Mouse (Mus musculus): ENCODE results near the gene Ifitm6. TPM values are rescaled to one million over a fixed set of nuclear protein-coding genes. Genes with fewer than 3 reads are reported as not detected.

Ifitm6 gene
- polyA plus RNA-seq, 1 experiment from 2014 or later: 0.97 TPM

DNA sequence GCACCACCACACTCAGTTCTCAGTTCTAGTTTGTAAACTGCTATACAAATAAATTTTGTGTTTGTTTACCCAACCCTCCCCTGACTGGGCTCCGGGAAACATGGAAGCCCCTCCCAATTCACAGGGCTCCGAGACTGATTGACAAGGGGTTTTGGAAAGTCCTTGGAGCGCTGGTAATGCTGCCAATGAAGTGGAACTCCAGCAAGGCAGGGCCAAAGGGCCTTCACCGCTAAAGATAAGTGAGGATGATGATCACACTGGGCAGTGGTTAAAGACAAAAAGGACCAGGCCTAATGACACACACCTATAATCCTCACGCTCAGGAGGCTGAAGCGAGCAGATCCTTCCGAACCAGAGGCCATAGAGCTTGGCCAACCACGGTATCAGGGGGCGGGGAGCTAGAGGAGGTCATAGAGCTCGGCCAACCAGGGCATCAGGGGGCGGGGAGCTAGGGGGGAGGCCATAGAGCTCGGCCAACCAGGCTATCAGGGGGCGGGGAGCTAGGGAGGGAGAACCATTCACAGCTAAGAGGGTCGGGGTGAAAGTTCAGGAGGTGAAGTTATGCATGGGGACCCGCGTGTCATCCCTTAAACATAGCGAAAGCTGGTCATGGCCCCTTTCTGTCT, 33.4 kb upstream of the Ifitm6 start:
- Histone ChIP-seq H3K27me3 (ENCODE audit: control insufficient read depth, insufficient read depth, low read length) (no peaks in the 10 kb centered on the region; the same call in 1 of the 2 replicates), H3K4me1 (ENCODE audit: control insufficient read depth in 2 of 2, insufficient read depth in 2 of 2, low read length in 2 of 2) (peaks cover 6 to 10% of the 10 kb centered on the region in 2 experiments; a peak in 3 of 4 replicates), H3K9ac (ENCODE audit: low read length) (no peak overlapping the region), H3K27ac (replicated peaks in 1 of 2; ENCODE audit: control insufficient read depth in 1 of 2, insufficient read depth in 1 of 2, low read depth in 2 of 2, low read length in 2 of 2) (no peak overlapping the region), H3K36me3 (ENCODE audit: control insufficient read depth, insufficient read depth, low read length) (no peaks in the 10 kb centered on the region), H3K9me3 (ENCODE audit: control insufficient read depth, low read length) (0 out of 2 replicates have a peak, but pooled peaks cover 2% of the 10 kb centered on the region), H3K4me3 (ENCODE audit: control insufficient read depth in 1 of 2, insufficient read depth in 1 of 2, low read depth in 1 of 2, low read length in 2 of 2) (no peak overlapping the region), H3K4me2 (ENCODE audit: low read length) (no peak overlapping the region)
- ATAC-seq (ENCODE audit: insufficient number of reproducible peaks, insufficient read depth, low FRiP score, low read depth): no peak
- 49% methylated on average over 17 of the region's 17 CpGs for WGBS

DNA sequence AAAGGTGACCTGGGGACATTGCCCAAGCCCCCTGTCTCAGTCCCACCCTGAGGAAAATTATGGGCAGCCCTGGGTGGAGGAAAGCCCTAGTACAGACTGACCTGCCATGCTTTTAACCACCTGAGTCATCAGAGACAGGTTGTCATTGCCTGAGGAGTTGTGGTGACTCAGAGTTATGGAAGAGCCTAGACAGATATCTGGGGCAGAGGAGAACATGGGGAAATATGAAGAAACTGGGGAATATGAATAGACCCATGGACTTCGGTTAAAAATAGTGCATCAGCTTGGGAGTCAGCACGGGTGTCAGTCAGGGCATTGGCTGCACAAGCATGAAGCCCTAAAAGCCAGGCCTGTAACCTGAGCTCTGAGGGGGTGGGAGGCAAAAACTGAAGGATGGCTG, 31.6 kb upstream of the Ifitm6 start:
- no peak for ATAC-seq (ENCODE audit: insufficient number of reproducible peaks, insufficient read depth, low FRiP score, low read depth)

GRCm38 (mm10) chr7:141048226-141049218, 30.8 kb upstream of the Ifitm6 start:
- H3K9ac ChIP-seq (ENCODE audit: low read length): peak overlapping the region; percentile 58
- H3K4me1 ChIP-seq (ENCODE audit: control insufficient read depth in 2 of 2, insufficient read depth in 2 of 2, low read length in 2 of 2): peaks cover 6 to 10% of the 10 kb centered on the region in 2 experiments; a peak in 3 of 4 replicates
- WGBS: 8% methylated on average over 21 of the region's 21 CpGs

More for the DNA sequence above, 31.6 kb upstream of the Ifitm6 start:
- Histone ChIP-seq H3K36me3 (ENCODE audit: control insufficient read depth, insufficient read depth, low read length) (no peaks in the 10 kb centered on the region), H3K9me3 (ENCODE audit: control insufficient read depth, low read length) (no peaks in the 10 kb centered on the region), H3K4me2 (ENCODE audit: low read length) (no peak overlapping the region), H3K4me1 (ENCODE audit: control insufficient read depth in 2 of 2, insufficient read depth in 2 of 2, low read length in 2 of 2) (peaks cover 6 to 10% of the 10 kb centered on the region in 2 experiments; a peak in 3 of 4 replicates), H3K27ac (replicated peaks in 1 of 2; ENCODE audit: control insufficient read depth in 1 of 2, insufficient read depth in 1 of 2, low read depth in 2 of 2, low read length in 2 of 2) (no peak overlapping the region), H3K9ac (ENCODE audit: low read length) (no peak overlapping the region), H3K4me3 (ENCODE audit: control insufficient read depth in 1 of 2, insufficient read depth in 1 of 2, low read depth in 1 of 2, low read length in 2 of 2) (no peak overlapping the region), H3K27me3 (ENCODE audit: control insufficient read depth, insufficient read depth, low read length) (no peaks in the 10 kb centered on the region)
- whole genome bisulfite sequencing: 61% methylated on average over 2 of the region's 2 CpGs

DNA sequence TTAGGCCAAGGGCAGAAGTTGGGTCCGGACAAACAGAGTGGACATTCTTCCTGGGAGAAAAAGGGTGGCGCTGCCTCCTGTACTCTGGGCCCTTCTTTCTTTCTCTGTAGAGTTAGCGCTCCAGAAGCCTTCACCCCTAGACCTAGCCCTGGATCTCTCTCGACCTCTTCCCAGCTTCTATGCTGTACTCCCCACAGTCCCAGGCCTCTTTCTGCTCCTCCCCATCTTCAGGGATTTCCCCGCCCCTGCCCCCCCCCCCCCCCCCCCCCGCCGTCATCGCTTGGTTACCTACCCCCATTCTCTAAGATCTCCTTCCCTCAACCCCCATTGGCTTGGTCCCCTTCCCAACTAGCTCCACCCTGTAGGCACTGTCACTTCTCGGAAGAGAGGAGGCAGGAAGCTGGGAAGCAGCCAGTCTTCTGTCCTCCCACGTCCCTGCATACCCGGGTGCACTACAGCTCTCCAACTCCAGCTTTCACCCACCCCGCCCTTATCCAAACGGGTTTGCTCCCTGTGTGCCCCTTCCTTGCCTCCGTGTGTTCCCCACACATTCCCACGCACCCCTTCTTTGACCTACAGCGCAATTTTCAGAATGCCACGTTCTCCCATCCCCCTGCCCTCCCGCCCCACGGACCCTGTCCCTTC, 30.0 kb upstream of the Ifitm6 start:
- Histone ChIP-seq H3K9ac (ENCODE audit: low read length) (peak overlapping the region; percentile 58; the same call in 1 of the 2 replicates), H3K27ac (replicated peaks in 1 of 2; ENCODE audit: control insufficient read depth in 1 of 2, insufficient read depth in 1 of 2, low read depth in 2 of 2, low read length in 2 of 2) (peak overlapping the region; percentile 85 to 86), H3K36me3 (ENCODE audit: control insufficient read depth, insufficient read depth, low read length) (no peaks in the 10 kb centered on the region), H3K4me3 (ENCODE audit: control insufficient read depth in 1 of 2, insufficient read depth in 1 of 2, low read depth in 1 of 2, low read length in 2 of 2) (peak overlapping the region; percentile 36 to 38), H3K4me2 (ENCODE audit: low read length) (peak overlapping the region; percentile 85), H3K9me3 (ENCODE audit: control insufficient read depth, low read length) (no peaks in the 10 kb centered on the region), H3K4me1 (ENCODE audit: control insufficient read depth in 2 of 2, insufficient read depth in 2 of 2, low read length in 2 of 2) (peaks cover 6 to 10% of the 10 kb centered on the region in 2 experiments; a peak in 3 of 4 replicates), H3K27me3 (ENCODE audit: control insufficient read depth, insufficient read depth, low read length) (no peaks in the 10 kb centered on the region)
- ATAC-seq (ENCODE audit: insufficient number of reproducible peaks, insufficient read depth, low FRiP score, low read depth): peak; percentile 85
- 2% methylated on average over 14 of the region's 19 CpGs for WGBS

More at GRCm38 (mm10) chr7:141048226-141049218, 30.8 kb upstream of the Ifitm6 start:
- ATAC-seq (ENCODE audit: insufficient number of reproducible peaks, insufficient read depth, low FRiP score, low read depth): peak; percentile 84
- Histone ChIP-seq H3K4me2 (ENCODE audit: low read length) (peak overlapping the region; percentile 85), H3K9me3 (ENCODE audit: control insufficient read depth, low read length) (no peaks in the 10 kb centered on the region), H3K27ac (replicated peaks in 1 of 2; ENCODE audit: control insufficient read depth in 1 of 2, insufficient read depth in 1 of 2, low read depth in 2 of 2, low read length in 2 of 2) (peak overlapping the region; percentile 77 to 86), H3K27me3 (ENCODE audit: control insufficient read depth, insufficient read depth, low read length) (no peaks in the 10 kb centered on the region), H3K4me3 (ENCODE audit: control insufficient read depth in 1 of 2, insufficient read depth in 1 of 2, low read depth in 1 of 2, low read length in 2 of 2) (peak overlapping the region; percentile 36 to 38), H3K36me3 (ENCODE audit: control insufficient read depth, insufficient read depth, low read length) (no peaks in the 10 kb centered on the region)

- H3K27ac ChIP-seq (replicated peaks in 1 of 2; ENCODE audit: control insufficient read depth in 1 of 2, insufficient read depth in 1 of 2, low read depth in 2 of 2, low read length in 2 of 2): peak overlapping the region; percentile 71 to 85
- H3K9me3 ChIP-seq (ENCODE audit: control insufficient read depth, low read length): no peaks in the 10 kb centered on the region
- H3K36me3 ChIP-seq (ENCODE audit: control insufficient read depth, insufficient read depth, low read length): no peaks in the 10 kb centered on the region
- no peak overlapping the region for H3K9ac ChIP-seq (ENCODE audit: low read length)
- no peak overlapping the region for H3K4me3 ChIP-seq (ENCODE audit: control insufficient read depth in 1 of 2, insufficient read depth in 1 of 2, low read depth in 1 of 2, low read length in 2 of 2)
- H3K4me1 ChIP-seq (ENCODE audit: control insufficient read depth in 2 of 2, insufficient read depth in 2 of 2, low read length in 2 of 2): peaks cover 6 to 10% of the 10 kb centered on the region in 2 experiments; a peak in 3 of 4 replicates
- WGBS: 53% methylated on average over 6 of the region's 6 CpGs
- H3K27me3 ChIP-seq (ENCODE audit: control insufficient read depth, insufficient read depth, low read length): no peaks in the 10 kb centered on the region
- no peak for ATAC-seq (ENCODE audit: insufficient number of reproducible peaks, insufficient read depth, low FRiP score, low read depth)
- H3K4me2 ChIP-seq (ENCODE audit: low read length): peak overlapping the region; percentile 85; the same call in 1 of the 2 replicates
Observed at GRCm38 (mm10) chr7:141046931-141047580, 29.3 kb upstream of the Ifitm6 start.

- H3K9ac ChIP-seq (ENCODE audit: low read length): no peak overlapping the region
- peaks cover 8 to 11% of the 10 kb centered on the region in 2 experiments for H3K4me1 ChIP-seq (ENCODE audit: control insufficient read depth in 2 of 2, insufficient read depth in 2 of 2, low read length in 2 of 2)
- ATAC-seq (ENCODE audit: insufficient number of reproducible peaks, insufficient read depth, low FRiP score, low read depth): no peak
- no peak overlapping the region for H3K27ac ChIP-seq (replicated peaks in 1 of 2; ENCODE audit: control insufficient read depth in 1 of 2, insufficient read depth in 1 of 2, low read depth in 2 of 2, low read length in 2 of 2)
- H3K4me2 ChIP-seq (ENCODE audit: low read length): no peak overlapping the region
- H3K27me3 ChIP-seq (ENCODE audit: control insufficient read depth, insufficient read depth, low read length): no peaks in the 10 kb centered on the region
- H3K9me3 ChIP-seq (ENCODE audit: control insufficient read depth, low read length): no peaks in the 10 kb centered on the region
- 41% methylated on average over 4 of the region's 4 CpGs for WGBS
- no peaks in the 10 kb centered on the region for H3K36me3 ChIP-seq (ENCODE audit: control insufficient read depth, insufficient read depth, low read length)
- no peak overlapping the region for H3K4me3 ChIP-seq (ENCODE audit: control insufficient read depth in 1 of 2, insufficient read depth in 1 of 2, low read depth in 1 of 2, low read length in 2 of 2)
Observed at GRCm38 (mm10) chr7:141042539-141042938, 24.8 kb upstream of the Ifitm6 start.
